Mouse (Mus musculus): Measurements from ENCODE around the gene Fli1. TPM values are rescaled to one million over a fixed set of nuclear protein-coding genes. Genes with fewer than 3 reads are reported as not detected.

The Fli1 gene
- total RNA-seq, 2 experiments from 2014 or later, result 4.6 to 5.3 TPM

- no peak for DNase-seq (ENCODE audit: extremely low spot score in 1 of 2, low spot score in 1 of 2)
These were observed 12.6 kb upstream of the Fli1 start for GRCm38 (mm10) chr9:32555279-32555678.

- DNase-seq (ENCODE audit: extremely low spot score in 1 of 2, low spot score in 1 of 2), result no peak
These were observed 7.9 kb upstream of the Fli1 start for GRCm38 (mm10) chr9:32550541-32550940.

- DNase-seq (ENCODE audit: extremely low spot score in 1 of 2, low spot score in 1 of 2), result no peak
These were observed 7.1 kb upstream of the Fli1 start for GRCm38 (mm10) chr9:32549462-32550384.

DNA sequence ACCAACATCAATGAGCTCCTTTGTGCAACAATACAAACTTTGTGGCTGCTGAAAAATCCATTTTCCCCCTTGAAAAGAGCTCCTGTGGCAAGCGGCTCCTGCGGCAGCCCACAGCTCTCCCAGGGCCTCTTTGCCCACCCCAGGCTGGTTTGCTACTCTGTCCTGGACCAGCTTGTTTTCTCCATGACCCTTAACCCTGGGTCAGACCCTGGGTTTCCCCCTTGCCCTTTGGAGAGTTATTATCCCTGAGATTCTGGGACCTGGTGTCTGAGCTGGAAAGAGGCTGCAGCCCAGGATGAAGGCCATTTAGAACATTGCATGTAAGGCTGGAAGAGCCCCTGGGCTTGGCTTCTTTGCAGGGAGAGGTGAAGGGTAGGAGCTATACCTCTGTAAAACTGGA is 4.1 kb upstream of the Fli1 start:
- DNase-seq (ENCODE audit: extremely low spot score in 1 of 2, low spot score in 1 of 2), result no peak

DNA sequence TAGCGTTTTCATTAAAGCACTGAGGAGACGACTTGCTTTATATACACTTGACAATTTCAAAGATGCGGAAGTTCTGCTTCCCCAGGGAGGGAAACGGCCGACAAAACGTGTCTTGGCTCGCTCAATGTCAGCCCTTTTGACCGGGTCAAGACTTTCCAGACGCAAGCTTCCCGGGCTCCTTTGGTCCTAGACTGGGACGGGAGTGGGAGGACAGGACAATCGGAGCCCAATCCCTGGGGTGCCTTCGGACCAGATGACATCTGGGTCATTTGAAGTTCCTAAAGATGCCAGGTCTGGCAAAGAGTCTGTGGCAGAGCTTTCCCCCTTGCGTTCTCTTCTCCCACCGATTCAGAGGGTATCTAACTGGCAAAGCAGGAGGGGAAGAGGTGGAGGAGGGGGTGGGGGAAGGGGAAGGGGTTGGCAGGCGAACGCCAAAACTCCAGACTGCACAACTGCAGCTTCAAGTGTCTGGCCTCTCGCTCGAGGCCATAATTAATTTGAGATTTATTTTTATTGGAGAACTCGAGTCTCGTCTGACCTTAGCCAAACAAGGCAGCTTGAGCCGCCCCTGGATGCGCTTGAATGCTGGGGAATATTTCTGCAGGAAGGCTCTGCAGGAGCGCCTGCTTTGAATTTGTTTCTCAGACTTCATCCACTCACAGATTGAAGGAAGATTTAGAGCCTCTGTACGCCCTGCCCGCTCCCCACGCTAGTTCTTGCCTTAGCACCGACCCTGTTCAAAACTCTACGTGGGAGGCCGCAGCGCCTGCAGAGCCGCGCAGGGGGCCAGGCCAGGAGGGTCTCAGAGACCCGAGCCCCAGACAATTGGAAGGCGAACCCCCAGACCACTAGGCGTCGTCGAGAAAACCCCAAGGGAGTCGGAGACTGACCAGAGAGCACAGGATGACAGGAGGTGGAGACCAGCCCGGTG is 2.3 kb upstream of the Fli1 start:
- DNase-seq (ENCODE audit: extremely low spot score in 1 of 2, low spot score in 1 of 2), result no peak

DNA sequence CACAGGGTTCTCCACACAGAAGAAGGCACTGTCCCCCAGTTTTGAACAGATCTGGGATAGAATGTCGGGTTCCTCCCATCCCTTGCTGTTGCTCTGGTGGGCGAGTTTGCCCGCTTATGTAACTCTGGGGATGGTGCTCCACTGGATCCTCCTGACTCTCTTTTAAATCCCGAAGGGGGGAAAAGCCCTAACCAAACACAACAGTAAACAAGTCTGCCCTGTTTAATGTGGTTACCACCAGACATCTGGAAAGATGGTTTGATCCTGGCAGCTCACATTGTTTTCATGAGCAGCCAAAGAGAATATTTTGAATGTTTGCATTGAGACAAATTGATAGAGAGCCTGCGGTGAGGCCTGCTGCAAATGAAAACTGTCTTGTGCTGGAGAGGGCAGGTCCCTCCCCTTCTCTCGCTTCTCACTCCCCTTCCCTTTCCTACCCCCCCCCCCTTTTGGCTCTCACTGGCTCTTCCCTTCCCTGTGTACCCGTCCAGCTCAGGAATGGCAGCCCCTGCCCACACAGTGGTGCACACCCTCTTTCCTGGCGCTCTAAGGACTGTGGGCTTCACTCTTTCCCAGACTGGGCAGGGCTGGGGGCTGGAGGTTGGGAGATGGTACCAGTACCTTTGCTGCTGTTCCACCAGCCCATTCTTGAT is 1.4 kb upstream of the Fli1 start:
- no peak for DNase-seq (ENCODE audit: extremely low spot score in 1 of 2, low spot score in 1 of 2)

DNA sequence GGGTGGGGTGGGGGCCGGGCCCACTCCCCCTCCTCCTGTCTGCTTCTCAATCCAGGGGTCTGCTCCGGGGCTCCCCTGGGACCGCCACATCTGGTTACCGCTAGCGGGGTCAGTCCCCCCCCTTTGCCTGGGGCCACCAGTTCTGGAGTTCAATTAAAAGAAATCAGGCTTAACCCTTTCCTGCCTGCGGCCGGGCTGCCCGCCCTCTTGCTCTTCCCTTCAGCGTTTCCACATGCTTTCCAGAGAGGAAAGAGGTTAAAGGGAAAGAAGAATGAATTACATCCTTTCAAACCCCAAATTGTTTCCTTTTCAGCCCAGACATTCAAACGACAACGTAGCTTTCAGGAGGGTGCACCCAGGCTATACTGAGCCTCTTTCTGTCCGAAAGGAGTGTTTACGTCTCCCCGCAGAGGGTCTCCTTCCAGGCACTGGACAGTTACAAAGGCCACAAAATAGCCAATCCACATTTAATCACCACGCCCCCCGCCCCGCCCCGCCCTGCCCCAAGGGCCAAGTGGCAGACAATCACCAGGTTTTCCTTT is 450 bp upstream of the Fli1 start:
- no peak for DNase-seq (ENCODE audit: extremely low spot score in 1 of 2, low spot score in 1 of 2)

DNA sequence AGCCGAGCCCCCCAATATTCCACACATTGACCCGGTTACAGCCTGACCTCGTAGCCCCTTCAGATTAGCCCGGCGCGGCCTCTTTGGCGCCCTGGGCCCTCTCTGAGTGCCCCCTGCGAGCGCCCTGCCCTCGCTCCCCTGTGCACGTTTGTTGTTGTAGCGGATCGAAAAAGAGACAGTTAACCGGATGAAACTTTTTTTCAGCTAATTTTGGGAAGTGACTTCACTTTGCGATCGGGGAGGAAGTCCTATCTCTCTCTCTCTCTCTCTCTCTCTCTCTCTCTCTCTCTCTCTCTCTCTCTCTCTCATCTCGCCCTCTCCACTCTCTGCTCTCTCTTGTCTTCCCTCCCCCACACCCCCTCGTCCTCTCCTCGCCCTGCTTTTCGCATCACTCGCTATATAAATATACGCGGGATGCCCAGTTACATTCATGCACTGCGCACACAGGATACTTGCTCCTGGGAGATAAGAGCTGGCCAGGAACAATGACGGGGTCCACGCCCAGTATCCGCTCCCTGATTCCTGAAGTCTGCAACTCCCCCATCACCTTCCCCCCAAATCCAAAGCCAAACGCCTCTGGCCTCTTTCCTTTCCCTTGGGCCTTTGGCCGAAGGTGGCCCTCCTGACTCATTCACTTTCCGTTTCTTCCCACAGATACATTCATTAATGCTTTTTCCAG is 1.3 kb downstream of the Fli1 start:
- no peak for DNase-seq (ENCODE audit: extremely low spot score in 1 of 2, low spot score in 1 of 2)

GRCm38 (mm10) chr9:32540406-32541222 is 2.0 kb downstream of the Fli1 start:
- no peak for DNase-seq (ENCODE audit: extremely low spot score in 1 of 2, low spot score in 1 of 2)

DNA sequence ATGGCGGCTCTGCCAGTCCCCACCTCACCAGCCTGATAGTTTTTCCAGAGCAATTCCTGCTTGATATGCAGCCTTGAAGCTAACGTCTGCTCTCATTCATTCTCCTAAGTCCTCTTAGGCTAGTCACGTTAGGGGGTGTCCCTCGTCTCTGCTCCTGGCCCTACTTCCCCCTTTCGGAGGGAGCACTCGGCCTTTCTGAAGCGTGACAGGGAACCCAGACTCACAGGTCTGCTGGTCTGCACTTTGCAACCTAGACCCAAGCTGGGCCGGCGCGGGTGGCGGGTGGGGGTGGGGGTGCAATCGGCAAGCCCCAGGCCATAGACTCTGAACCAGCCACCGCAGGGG is 2.6 kb downstream of the Fli1 start:
- no peak for DNase-seq (ENCODE audit: extremely low spot score in 1 of 2, low spot score in 1 of 2)

GRCm38 (mm10) chr9:32539321-32539761 is 3.3 kb downstream of the Fli1 start:
- no peak for DNase-seq (ENCODE audit: extremely low spot score in 1 of 2, low spot score in 1 of 2)

DNA sequence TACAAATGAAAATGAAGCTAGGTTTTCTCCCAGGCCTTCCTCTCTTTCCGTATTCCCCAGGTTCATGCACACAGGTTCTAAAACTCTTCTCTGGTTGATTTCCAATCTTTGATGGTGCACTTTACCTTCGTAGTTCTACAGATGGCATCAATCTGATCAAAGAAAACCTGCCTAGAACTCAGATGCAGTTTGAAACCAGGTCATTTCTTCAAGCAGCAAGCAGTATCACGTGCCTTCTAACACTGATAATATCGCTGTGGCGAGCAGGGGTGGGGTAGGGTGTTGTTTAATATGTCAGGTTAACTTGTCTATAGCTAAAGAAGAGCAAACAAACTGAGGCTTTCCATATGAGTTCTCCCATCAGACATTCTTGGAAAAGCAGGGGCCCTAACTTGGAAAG is 4.5 kb downstream of the Fli1 start:
- no peak for DNase-seq (ENCODE audit: extremely low spot score in 1 of 2, low spot score in 1 of 2)

DNA sequence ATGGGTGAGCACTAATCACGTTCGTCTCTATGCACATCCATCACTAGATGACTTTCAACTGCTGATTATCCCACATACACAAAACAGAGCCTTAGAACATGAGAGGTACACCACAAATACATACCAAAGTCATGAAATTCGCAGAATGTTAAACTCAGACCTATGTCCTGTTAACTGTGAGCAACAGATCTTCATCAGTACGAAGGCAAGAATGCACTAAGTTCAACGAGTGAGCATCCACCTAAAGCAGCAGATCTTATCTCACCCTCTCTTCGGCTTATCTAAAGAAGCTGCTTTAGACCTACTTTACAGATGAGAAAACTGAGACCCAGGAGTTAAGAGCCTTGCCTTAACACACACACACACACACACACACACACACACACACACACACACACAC is 5.0 kb downstream of the Fli1 start:
- DNase-seq (ENCODE audit: extremely low spot score in 1 of 2, low spot score in 1 of 2), result no peak

- no peak for DNase-seq (ENCODE audit: extremely low spot score in 1 of 2, low spot score in 1 of 2)
These were observed 7.3 kb downstream of the Fli1 start for GRCm38 (mm10) chr9:32535201-32535955.

DNA sequence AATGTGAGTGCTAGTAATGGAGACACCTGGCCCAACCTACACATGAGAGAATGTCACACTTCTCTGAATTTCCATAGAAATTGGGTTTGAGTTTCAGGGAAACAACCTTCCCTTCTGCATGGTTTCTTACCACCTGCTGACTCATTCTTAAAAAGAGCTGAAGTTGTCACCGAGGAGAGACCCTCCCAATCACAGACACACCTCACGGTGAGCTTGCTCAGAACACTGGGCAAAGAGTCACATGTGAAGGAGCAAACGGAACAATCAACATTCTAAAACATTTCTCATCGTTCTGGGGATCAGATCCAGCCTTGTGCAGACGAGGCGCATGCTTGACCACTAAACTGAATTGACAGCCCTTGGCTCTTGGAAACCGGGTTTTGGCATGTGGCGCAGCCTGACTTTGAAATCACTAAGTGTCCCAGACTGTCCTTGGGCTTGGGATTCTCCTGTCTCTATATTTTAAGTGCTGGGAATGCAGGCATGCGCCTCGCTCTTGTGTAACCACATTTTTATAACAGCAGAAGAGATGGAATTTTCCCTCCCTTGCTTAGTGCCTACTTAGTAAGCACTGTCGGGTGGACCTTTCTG is 8.5 kb downstream of the Fli1 start:
- DNase-seq (ENCODE audit: extremely low spot score in 1 of 2, low spot score in 1 of 2), result no peak

GRCm38 (mm10) chr9:32531588-32531987 is 11.1 kb downstream of the Fli1 start:
- no peak for DNase-seq (ENCODE audit: extremely low spot score in 1 of 2, low spot score in 1 of 2)

DNA sequence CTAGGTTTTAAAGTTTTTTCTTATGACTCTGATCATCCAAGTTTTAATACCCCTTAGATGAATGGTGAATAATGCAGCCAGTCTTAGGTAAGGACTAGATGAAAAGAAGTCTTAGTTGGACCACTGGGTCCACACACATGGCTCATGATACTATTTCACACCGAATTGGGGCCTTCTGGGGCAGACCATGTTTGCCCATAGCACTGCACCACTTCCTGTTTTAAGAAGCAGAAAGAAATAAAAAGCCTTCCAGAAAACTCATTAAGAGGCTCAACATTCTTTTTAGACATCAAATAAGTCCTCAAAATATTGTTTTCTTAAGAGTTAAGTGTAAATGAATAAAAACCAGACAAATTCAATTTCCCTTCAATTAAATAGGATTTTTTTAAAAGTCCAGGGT is 11.7 kb downstream of the Fli1 start:
- DNase-seq (ENCODE audit: extremely low spot score in 1 of 2, low spot score in 1 of 2), result no peak

GRCm38 (mm10) chr9:32530188-32530587 is 12.5 kb downstream of the Fli1 start:
- no peak for DNase-seq (ENCODE audit: extremely low spot score in 1 of 2, low spot score in 1 of 2)

All from layer of hippocampus, postnatal 25 days (tissue).